Mouse (Mus musculus) frontal cortex, postnatal 10 days (tissue): Measurements from ENCODE around the gene Stac.

Experiments used
- DNase-seq, 2 experiments: peaks; one replicate each; pipeline ENCODE4 v3.0.0; 2022; ENCODE audit warnings: low spot score in 2 of 2, mixed read lengths in 1 of 2

Stac gene

DNA sequence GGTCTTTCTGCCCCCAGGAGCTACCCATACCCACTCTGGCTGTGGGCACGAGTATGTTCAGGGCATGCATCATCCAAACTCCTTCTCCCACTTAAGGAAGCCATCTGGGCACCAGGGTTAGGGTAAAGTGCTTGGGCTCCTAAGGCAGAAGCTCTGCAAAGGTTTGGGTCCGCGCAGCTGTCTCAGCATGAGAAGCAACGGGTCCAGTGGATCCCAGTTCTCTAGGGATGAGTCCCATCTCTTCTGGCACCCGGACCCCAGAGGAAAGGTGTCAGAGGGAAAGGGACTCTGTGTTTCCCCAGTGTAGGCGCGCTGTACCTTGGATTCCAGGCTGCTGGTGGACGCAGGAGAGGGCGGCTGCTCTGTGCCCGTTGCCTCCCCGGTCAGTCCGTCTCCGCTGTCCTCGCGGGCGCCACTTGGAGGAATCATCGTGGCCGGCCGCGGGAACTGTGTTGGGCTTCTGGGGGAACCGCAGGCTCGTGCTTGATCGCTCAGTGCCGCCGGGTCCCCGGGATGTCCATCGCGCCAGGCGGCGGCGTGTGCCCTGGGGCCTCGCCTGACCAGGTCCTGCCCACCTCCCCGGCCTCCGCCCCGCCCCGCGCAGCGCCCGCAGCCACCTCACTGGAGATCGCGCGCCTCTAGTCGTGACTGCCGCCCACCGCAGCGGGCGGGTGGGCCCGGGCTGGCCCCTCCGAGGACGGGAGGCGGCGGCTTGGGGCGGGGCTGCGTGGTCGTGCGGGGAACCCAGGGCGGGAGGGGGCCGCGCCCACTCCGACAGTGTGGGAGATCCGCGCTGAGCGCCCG is at the start of gene Stac:
TSS of gene Stac (minus strand) at position 669 of the 804 bp plus-strand sequence.
- DNase-seq, result peak in 1 of 2 experiments; percentile 11

DNA sequence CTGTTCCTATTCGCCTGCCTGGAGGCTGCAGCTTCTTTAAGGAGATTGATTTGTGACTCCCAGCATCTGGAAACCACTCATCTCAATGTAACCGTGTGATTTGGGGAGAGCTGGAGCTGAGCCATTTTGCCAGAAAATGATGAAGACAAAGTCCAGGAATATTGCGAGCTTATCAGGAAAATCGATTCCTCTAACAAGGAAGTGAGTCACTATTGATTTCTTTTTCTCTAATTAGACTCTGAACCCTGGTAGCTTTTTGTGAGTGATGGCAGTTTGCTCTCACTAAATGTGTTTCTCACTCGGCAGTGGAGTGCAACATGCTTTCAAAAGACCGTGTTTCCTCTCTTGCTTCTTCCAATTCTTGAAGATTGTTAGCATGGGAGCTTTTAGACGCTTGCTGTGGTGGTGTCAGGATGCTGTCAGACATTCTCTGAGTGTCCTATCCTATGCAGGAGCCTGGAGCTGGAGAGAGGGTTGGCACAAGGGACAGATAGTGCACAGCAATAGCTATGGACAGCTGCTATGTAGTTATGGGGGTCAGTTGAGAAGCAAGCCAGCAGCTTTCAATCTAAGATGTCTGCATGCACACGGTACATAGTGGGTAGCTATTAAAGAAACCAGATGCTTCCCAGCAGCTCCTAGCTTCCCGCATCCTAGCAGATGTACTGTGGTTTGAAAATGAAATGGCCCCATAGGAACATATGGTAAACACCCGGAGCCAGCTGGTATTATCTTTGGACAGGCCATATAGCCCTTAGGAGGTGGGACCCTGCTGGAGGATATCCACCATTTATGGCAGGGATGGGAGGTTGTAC is 49.5 kb upstream of the Stac start:
- no peak for DNase-seq

DNA sequence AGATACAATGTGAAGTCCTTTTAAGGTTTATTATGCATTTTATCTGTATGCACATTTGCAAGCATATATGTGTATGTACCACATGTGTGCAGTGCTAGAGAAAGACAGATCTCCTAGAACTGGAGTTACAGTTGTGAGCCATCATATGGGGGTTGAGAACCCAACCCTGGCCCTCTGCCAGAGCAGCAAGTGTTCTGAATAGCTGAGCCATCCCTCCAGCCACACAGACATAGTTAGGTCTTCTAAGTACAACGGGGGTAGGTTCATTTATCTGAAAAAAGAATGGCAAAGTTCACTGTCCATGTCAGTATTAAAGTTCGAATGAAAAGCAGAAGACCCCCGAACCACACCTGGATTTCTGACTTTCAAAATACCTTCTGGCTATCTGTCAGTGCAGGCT is 48.9 kb upstream of the Stac start:
- no peak for DNase-seq

DNA sequence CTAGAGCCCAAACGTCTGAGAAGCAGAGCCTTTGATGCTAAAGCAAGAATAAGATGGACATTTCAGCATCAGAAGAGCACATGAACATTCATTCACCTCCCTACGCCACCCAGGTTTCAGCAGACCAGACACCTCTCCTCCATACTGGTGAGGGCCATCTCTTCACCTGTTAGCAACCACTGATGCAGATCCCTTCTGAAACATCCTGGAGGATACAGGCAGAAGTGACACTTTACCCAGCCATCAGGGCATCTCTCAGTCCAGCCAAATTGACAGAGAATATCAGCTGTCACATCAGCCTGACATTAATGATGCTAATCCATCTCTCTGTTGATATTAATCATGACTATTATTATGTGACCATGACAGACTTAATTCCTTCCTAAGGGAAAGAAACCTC is 47.6 kb upstream of the Stac start:
- no peak for DNase-seq

DNA sequence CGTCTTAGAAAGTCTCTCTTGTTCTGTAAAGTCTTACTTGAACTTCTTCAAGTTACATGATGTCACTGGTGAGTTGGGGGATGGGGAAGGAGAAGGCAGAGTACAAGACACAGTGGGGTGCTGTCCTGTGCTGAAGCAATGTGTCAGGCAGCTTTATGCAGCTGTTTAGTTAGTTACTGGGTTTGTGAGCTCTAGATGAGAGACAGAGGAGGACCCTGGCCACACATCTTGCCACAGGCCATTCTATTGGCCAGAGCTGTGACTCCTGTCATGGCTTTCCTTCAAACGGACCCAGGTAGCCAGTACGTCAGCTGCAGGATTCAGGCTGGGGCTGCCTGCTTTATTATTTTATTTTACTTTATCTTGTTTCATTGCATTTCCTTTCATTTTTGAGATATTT is 45.8 kb upstream of the Stac start:
- no peak for DNase-seq

DNA sequence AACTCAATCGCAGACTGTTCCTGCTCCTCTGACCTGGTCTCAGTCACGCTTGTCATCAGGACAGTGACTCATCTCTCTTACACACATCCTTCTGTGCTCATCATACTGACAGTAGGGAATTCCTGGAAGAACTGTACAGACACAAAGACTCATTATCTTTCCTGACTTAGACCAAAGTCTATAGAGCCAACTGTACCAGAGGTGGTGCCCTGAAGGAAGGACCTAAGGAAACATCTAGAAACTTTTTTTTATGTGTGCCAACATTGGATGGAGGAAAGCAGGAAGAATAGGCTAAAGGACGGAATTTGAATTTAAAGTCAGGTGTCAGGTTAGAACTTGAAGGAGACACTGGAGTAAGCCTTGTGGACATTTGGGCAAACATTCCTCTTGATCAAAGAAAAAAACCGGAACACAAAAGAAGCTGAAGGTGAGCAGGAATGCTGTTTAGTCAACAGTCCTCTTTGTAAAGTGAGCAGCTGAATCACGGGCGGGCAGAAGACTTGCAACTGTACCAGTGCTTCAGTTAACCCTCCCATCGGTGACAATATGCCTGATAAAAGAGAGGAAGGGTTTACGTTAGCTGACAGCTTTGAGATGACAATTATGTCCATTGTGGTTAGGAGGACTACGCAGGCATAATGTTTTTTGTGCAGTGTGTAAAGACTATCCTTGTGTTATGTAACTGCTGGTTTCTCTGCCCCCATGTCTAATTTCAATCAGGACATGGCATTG is 42.0 kb upstream of the Stac start:
- no peak for DNase-seq

DNA sequence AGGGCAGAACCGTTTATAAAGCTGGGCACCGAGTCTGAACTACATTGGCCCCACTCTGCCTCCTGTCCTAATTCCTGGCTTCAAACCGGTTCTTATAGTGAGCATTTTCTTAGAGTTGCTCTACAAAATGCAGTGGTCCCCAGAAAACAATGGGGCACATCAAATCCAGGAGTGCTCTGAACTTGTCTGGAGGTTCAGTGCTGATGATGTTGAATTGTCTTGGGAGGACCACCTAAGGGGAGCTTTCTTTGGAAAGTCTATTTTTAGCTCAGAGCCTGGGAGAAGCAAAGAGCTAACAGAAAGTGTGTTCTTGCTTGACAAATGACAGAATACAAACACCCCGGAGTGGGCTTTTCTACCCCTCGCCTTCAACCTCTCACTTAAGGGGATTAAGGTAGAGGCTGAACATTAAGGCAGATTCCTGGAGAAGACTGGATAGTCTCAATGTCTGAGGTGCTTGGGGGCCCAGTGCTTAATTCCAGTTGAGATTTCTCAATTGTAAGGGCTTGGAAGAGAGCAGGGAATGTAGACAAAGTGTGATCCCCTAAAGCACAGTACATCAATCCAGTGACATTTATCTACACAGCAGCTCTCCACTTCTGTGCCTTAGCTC is 34.9 kb upstream of the Stac start:
- no peak for DNase-seq

DNA sequence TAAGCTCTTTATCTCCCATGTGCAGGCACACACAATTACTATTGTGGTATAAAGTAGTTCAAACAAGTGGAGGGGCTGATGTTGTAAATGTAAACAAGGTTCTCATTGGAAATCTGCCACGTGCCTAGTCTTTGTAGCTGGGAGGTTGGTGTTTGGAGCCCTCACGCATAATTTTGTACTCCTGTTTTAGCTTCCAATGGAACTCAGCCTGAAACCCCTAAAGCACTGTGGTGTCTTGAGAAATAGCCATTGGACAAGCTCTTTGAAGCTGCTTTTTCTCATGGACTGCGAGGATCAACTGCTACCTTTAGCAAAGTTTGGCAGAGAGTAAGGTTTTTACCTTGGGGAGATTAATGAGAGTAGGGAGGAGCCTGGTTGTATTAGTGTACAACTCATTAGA is 24.3 kb upstream of the Stac start:
- DNase-seq, result no peak

DNA sequence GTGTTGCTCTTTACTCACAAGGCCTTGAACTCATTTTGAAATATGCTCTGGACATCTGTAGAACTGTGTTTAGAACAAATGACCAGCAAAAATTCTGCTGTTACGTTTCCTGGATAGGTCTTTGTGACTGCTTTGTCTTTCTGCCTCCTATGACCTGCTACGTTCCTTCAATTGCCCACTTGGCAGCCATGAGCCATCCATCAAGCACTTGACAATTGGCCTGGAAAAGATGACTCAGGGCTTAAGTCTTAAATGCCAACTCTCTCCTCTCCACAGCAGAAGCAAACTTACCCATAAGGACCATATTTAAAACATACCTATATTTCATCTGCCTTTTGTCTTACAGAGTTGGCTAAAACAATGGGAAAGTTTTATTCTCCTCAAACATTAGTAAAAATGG is 10.0 kb upstream of the Stac start:
- DNase-seq, result no peak

DNA sequence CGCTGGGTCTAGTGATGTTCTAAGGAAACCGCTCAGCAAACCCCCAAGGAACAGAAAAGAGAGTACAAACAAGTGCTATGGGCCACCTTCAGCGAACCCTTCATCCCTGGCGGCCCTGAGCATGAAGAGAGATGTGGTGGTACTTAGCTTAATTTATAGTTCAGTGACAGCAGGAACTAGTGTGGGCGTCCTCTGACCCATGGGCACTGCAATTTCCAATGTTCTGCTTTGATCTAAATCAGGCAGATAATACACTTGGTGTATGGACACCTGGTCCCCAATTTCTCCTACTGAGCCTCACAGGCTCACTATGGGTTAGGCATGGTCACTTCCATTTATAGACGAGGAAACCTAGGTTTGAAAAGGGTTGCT is 322 bp upstream of the Stac start:
- no peak for DNase-seq

DNA sequence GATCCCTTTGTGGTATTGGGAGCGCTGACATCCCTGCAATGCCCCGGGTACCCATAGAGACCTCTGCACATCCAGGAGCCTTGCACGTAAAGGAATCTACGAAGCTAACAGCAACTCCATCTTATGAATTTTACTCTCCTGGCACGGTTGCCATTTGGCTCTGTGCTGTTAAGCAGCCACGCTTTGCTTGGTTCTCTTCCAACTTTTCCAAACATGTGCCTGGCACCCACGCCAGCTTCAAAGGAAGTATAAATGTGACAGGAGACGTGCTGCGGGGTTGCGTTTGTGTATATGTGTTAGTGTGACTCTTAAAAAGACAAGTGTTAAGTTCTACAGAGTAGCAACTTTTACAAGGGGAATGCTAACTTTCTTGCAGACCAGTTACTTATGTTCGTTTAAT is 1.0 kb downstream of the Stac start:
- peak; percentile 28 to 59 for DNase-seq

DNA sequence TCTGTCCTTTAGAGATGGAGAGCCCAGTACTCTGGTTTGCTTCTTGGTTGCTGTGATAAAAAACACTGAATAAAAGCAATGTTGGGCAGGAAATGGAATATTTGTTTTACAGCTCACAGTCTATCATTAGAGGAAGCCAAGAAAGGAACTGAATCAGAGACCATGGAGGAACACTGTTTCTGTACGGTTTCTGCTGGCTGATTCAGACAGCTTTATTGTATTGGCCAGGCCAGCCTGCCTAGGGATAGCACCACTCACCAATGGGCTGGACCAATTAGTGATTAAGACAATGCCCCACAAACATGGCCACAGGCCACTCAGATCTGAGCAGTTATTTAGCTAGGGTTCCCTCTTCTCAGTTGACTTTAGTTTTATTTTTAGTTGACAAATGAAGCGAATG is 6.0 kb downstream of the Stac start:
- no peak for DNase-seq

DNA sequence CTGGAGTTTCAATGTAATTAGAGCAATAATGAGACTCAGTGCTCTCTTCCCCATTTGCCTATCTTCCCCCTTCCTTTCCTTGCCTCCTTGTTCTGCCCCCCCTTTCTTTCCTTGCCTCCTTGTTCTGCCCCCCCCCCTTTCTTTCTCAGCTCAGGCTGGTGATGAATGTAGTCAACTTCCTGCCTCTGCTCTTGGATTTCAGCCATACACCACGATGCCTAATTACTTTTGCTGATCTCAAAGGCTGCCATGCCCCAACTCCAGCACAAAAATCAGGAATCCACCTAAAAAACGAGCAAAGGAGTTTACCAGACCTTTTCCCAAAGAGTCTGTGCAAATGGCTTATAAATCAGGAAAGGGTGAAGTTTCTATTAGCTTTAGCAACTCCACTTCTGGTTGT is 10.6 kb downstream of the Stac start:
- no peak for DNase-seq

DNA sequence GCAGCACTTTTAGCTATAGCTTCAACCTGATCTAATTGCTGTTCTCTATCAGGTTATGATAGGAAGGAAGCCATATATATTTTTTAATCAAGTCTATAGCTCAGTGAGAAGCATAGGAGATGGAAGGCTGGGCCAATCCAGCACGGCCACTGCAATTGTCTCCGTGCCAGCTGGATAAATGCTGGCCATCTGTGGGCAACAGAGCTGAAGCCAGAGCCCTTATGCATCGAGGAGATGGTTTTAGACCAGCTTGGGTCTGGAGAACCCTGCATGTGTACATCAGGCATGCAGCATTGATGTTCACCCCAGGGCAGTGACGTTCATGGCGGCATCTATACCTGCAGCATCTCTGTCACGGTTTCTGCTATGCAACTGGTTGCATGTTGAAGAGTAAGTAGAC is 20.3 kb downstream of the Stac start:
- no peak for DNase-seq

DNA sequence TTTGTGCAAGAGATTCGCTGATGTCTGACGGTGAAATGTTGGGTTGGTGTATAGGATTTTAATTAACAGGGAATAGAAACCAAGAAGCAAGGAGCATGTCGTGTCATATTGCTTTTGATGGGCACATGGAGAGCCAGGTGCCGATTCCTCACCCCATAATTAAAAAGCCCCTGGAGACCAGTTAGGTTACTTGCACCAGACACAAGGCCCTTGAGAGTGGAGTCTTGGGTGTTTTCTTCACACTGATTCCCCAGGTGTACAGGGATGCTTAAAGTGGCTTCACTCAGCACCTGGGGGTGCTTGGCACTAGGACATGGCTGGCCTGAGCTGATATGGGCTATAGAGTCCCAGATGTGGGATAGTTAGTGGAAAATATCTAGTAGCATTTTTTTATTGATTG is 35.1 kb downstream of the Stac start:
- DNase-seq, result no peak

DNA sequence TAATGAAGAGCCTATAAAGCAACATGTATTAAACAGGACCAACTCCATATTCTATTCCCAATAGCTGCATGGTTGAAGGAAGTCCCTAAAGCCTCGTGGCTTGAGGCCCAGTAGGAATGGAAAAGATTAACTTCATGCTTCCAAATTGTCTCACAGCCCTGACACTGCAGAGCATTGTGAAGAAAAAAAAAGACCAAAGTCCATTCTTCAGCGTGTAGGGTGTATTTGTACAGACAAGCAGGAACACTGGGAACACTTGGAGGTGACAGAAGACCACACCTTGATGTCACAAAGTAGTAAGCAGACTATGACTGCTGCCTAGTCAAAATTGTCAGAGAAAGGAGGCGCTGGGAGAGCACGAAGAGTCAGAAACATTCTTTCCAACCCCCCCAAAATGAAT is 45.9 kb downstream of the Stac start:
- no peak for DNase-seq

DNA sequence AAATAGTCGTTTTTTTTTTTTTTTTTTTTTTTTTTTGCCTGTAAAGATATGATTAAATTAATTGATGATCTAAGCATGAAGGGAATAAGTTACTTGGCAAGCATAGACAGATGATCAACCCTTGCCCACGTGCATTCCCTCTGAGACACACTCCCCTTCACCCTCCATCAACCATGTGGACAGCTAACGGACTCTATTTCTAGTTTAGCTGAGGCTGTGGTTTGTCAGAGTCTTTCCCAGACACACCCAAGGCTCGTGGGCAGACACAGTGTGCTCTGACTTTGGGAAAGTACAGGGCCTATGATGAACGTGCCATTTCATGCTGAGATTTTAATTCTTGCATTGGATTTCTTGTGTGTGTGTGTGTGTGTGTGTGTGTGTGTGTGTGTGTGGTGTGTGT is 46.8 kb downstream of the Stac start:
- no peak for DNase-seq

DNA sequence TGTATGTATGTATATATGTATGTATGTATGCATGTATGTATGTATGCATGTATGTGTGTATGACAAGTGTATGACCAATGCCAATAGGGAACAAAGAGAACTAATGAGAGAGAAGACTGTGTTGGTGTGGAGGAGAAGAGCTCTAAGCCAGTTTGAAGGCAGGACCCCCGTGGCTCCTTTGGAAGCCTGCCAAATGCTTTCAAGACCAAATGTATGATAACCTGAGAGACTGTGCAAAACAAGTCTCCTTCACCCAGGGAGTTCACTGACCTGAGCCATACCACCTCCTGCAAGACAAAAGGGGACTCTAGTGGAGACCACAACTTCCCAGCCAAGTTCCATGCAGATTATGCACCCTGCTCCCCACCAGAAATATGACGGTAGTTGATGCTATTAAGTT is 52.5 kb downstream of the Stac start:
- no peak for DNase-seq

DNA sequence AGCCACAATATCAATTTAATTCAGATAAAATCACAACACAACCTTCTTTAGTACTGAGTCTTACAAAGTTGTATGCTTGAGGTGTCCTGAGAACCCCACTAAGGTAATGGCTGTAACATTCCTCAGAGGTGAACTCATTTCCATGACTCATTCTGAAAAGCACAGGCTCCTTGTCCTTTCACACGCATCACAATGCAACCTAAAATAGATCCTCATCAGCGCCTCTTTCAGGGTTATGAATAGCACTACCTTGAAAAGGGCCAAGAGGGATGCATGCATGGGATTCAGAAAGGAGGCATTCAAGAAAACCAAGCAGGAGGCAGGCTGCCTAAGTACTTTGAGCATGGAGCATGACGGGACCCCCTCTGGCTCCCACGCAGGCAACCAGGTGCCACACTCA is 57.3 kb downstream of the Stac start:
- no peak for DNase-seq

DNA sequence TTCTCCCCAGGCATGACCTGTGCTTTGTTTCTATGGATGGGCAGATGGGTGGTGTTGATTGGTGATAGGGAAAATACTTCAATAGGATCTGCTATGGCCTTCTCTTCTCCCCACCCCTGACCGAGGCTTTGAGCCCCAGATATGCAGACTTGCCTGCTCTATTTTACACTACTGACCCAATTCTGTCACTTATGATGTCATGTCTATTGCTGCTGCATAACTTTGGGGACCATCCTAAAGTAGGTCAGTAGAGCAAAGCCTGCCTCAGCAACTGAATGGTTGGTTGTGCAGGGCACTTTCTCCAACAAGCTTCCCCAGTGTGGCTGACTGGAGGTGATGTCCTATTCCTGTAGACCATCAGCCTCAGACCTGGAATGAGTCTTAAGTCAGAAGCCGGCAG is 69.0 kb downstream of the Stac start:
- no peak for DNase-seq

DNA sequence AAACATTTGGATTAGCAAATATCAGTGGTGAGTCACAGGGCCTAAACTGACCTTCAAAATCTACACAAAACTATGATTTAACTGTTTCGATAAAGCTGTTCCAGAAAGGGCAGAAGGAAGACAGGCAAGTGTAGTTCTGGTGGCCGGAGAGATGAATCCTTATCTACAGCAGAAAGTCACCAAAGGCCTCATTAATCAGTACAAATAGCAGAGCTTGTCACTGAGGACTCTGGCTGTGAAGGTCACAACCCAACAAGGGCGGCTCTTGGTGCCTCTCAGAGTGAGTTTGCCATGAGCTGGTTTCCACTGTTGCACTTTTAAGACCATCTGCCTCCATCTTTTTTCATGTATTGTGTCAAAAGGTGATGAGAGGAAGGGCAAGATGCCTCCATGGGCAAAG is 78.8 kb downstream of the Stac start:
- DNase-seq, result no peak

DNA sequence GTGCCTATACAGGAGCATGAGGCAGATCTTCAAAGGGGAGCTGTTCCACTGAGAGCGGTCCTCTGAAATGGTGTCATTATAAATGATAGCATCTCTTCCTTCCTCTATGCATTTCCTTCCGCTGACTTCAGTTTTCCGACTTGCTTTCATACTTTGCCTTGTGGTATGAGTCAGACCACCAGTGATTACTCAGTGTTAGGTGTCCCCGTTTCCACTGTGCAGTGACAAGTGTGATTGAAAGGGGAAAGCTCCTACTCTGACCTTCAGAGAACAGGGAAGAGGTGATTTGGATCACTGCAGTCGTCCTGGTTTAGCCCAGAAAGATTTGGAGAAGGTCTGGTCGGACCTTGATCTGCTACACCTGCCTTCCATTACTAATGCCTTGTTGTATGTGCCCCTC is 81.4 kb downstream of the Stac start:
- no peak for DNase-seq
